Mouse (Mus musculus): Measurements from ENCODE around the gene Esrrg.
A peak's percentile ranks its signal among the peaks of the same experiment; 100 is the strongest.

Gene Esrrg

GRCm38 (mm10) chr1:187763821-187764220 is 155.2 kb downstream of the Esrrg start:
- DNase-seq (ENCODE audit: extremely low read depth, insufficient read length, low spot score) = no peak

- no peak for DNase-seq (ENCODE audit: extremely low read depth, insufficient read length, low spot score)
Observed at GRCm38 (mm10) chr1:187765577-187765976, 157.0 kb downstream of the Esrrg start.

- no peak for DNase-seq (ENCODE audit: extremely low read depth, insufficient read length, low spot score)
Observed at GRCm38 (mm10) chr1:187767355-187767754, 158.8 kb downstream of the Esrrg start.

GRCm38 (mm10) chr1:187770234-187770633 is 161.6 kb downstream of the Esrrg start:
- DNase-seq (ENCODE audit: extremely low read depth, insufficient read length, low spot score) = no peak

GRCm38 (mm10) chr1:187771067-187771466 is 162.5 kb downstream of the Esrrg start:
- no peak for DNase-seq (ENCODE audit: extremely low read depth, insufficient read length, low spot score)

- DNase-seq (ENCODE audit: extremely low read depth, insufficient read length, low spot score) = no peak
Observed at GRCm38 (mm10) chr1:187779589-187780178, 171.1 kb downstream of the Esrrg start.

GRCm38 (mm10) chr1:187785226-187785625 is 176.6 kb downstream of the Esrrg start:
- no peak for DNase-seq (ENCODE audit: extremely low read depth, insufficient read length, low spot score)

- no peak for DNase-seq (ENCODE audit: extremely low read depth, insufficient read length, low spot score)
Observed at GRCm38 (mm10) chr1:187787055-187788016, 178.7 kb downstream of the Esrrg start.

GRCm38 (mm10) chr1:187794240-187794930 is 185.8 kb downstream of the Esrrg start:
- DNase-seq (ENCODE audit: extremely low read depth, insufficient read length, low spot score) = no peak

GRCm38 (mm10) chr1:187795551-187795950 is 187.0 kb downstream of the Esrrg start:
- no peak for DNase-seq (ENCODE audit: extremely low read depth, insufficient read length, low spot score)

GRCm38 (mm10) chr1:187799300-187799699 is 190.7 kb downstream of the Esrrg start:
- DNase-seq (ENCODE audit: extremely low read depth, insufficient read length, low spot score) = no peak

GRCm38 (mm10) chr1:187800761-187801160 is 192.2 kb downstream of the Esrrg start:
- peak; percentile 15 for DNase-seq (ENCODE audit: extremely low read depth, insufficient read length, low spot score)

- DNase-seq (ENCODE audit: extremely low read depth, insufficient read length, low spot score) = no peak
Observed at GRCm38 (mm10) chr1:187803566-187803965, 195.0 kb downstream of the Esrrg start.

GRCm38 (mm10) chr1:187803997-187804396 is 195.4 kb downstream of the Esrrg start:
- no peak for DNase-seq (ENCODE audit: extremely low read depth, insufficient read length, low spot score)

- DNase-seq (ENCODE audit: extremely low read depth, insufficient read length, low spot score) = no peak
Observed at GRCm38 (mm10) chr1:187805001-187805400, 196.4 kb downstream of the Esrrg start.

GRCm38 (mm10) chr1:187807477-187808390 is 199.1 kb downstream of the Esrrg start:
- DNase-seq (ENCODE audit: extremely low read depth, insufficient read length, low spot score) = no peak

GRCm38 (mm10) chr1:187808391-187808922 is 199.9 kb downstream of the Esrrg start:
- DNase-seq (ENCODE audit: extremely low read depth, insufficient read length, low spot score) = no peak

- no peak for DNase-seq (ENCODE audit: extremely low read depth, insufficient read length, low spot score)
Observed at GRCm38 (mm10) chr1:187809546-187809945, 201.0 kb downstream of the Esrrg start.

- no peak for DNase-seq (ENCODE audit: extremely low read depth, insufficient read length, low spot score)
Observed at GRCm38 (mm10) chr1:187819406-187819805, 210.8 kb downstream of the Esrrg start.

- peak; percentile 2 for DNase-seq (ENCODE audit: extremely low read depth, insufficient read length, low spot score)
Observed at GRCm38 (mm10) chr1:187821368-187821811, 212.8 kb downstream of the Esrrg start.
